Mouse (Mus musculus) kidney, embryonic 16.5 days (tissue): Measurements from ENCODE around the gene Gsdme. TPM values are rescaled to one million over a fixed set of nuclear protein-coding genes. Genes with fewer than 3 reads are reported as not detected.

Source experiments
- polyA plus RNA-seq: library from polyadenylated mRNA; unstranded; fragments of >200 nt; fragmentation: Nextera tagmentation; extraction: Ambion mirVana; gene quantifications from 2 replicates; pipeline ENCODE4 v1.2.1, GENCODE M21; 2015

Gene Gsdme
- polyA plus RNA-seq, 1 experiment from 2014 or later, result 55.3 TPM

Other genes starting within 250 kb of the Gsdme start
- gene Mpp6, start 153.6 kb downstream of the Gsdme start, polyA plus RNA-seq, result 81.5 and 84.7 TPM in 2 replicates
- gene Osbpl3, start 192.3 kb upstream of the Gsdme start, polyA plus RNA-seq, result 18.2 and 22.5 TPM in 2 replicates